Mouse (Mus musculus): ENCODE measurements at regions not wholly inside any gene's neighbourhood (a gene's known extent, or its start where the extent isn't known, plus 50 kb on each side); places are given as distances from the start of the nearest gene placed in this dataset.

- TF ChIP-seq CTCF (IDR thresholded peaks at IDR 0.05; ENCODE audit: control insufficient read depth, insufficient read depth, insufficient replicate concordance, low read depth, low read length) (no peak), POLR2A (IDR thresholded peaks at IDR 0.05; ENCODE audit: control insufficient read depth, low read depth, low read length) (no peak)
Measured at GRCm38 (mm10) chr10:92075469-92075868, 646.8 kb downstream of the Nedd1 start.

Data from testis, adult 2 months (tissue).